Mouse (Mus musculus) lung, adult 2 months (tissue): ENCODE results near the gene Sart1.

Experiments used
- CTCF ChIP-seq: fragments of 200-500 bp; IDR thresholded peaks from 2 replicates; pipeline ENCODE4 v1.5.1; 2011; ENCODE audit warnings: mild to moderate bottlenecking, low read length, control low read depth; ENCODE audit not compliant: insufficient read depth
- POLR2A ChIP-seq: fragments of 200-500 bp; IDR thresholded peaks from 2 replicates; pipeline ENCODE4 v1.6.1; 2011; ENCODE audit warnings: low read depth, mild to moderate bottlenecking, control low read depth, low read length, borderline replicate concordance; ENCODE audit errors: extremely low read depth

GRCm38 (mm10) chr19:5424092-5424781 is 35.7 kb upstream of the Sart1 start:
- TF ChIP-seq CTCF (no peak), POLR2A (peak; percentile 36; the same call in 1 of the 2 replicates)
